Mouse (Mus musculus) stomach, embryonic 15.5 days (tissue): ENCODE measurements around the gene Casp3. TPM values are rescaled to one million over a fixed set of nuclear protein-coding genes. Genes with fewer than 3 reads are reported as not detected.
"Not testable (repeated sequence)": the region's sequence is repeated elsewhere in the genome, so short reads cannot be mapped to it uniquely, and the experiment has no call there.

Source experiments
- ATAC-seq: fragments of 200-750 bp; cut with Nextera tagmentation; 2 replicates; pipeline ENCODE4 v1.8.0; 2017; ENCODE audit warnings: low read depth, moderate number of reproducible peaks, moderate TSS enrichment; ENCODE audit not compliant: insufficient read depth, low FRiP score
- H3K27ac ChIP-seq: fragments of 300-500 bp; sonication (generic); 2 replicates; pipeline ENCODE4 v1.5.1; 2015; ENCODE audit warnings: mild to moderate bottlenecking, inconsistent platforms
- H3K27me3 ChIP-seq: fragments of 300-500 bp; sonication (generic); replicated peaks from 2 replicates; pipeline ENCODE4 v1.6.1; 2015; ENCODE audit warnings: inconsistent platforms
- H3K36me3 ChIP-seq: fragments of 300-500 bp; sonication (generic); 2 replicates; pipeline ENCODE4 v1.6.1; 2015; ENCODE audit warnings: inconsistent platforms
- H3K4me1 ChIP-seq: fragments of 300-500 bp; sonication (generic); 2 replicates; pipeline ENCODE4 v1.6.1; 2015; ENCODE audit warnings: inconsistent platforms
- H3K4me2 ChIP-seq: fragments of 300-500 bp; sonication (generic); 2 replicates; pipeline ENCODE4 v1.6.1; 2015; ENCODE audit warnings: mild to moderate bottlenecking, inconsistent platforms
- H3K4me3 ChIP-seq: fragments of 300-500 bp; sonication (generic); replicated peaks from 2 replicates; pipeline ENCODE4 v1.5.1; 2015; ENCODE audit warnings: inconsistent platforms
- H3K9ac ChIP-seq: fragments of 300-500 bp; sonication (generic); 2 replicates; pipeline ENCODE4 v1.6.1; 2015; ENCODE audit warnings: inconsistent platforms
- H3K9me3 ChIP-seq: fragments of 300-500 bp; sonication (generic); 2 replicates; pipeline ENCODE4 v1.6.1; 2016; ENCODE audit warnings: inconsistent platforms
- WGBS: fragments of 180-500 bp; shearing (Covaris S2); methylation state at CpG from one replicate; pipeline ENCODE4 v1.1.7; 2015; 5-methylcytosine and 5-hydroxymethylcytosine counted together
- polyA plus RNA-seq: library from polyadenylated mRNA; unstranded; fragments of >200 nt; fragmentation: Nextera tagmentation; extraction: Ambion mirVana; gene quantifications from 2 replicates; pipeline ENCODE4 v1.2.1, GENCODE M21; 2015

Gene Casp3
- polyA plus RNA-seq = 63.5 and 63.8 TPM in 2 replicates

- peaks cover 8% of the 10 kb centered on the region; the same call in 1 of the 2 replicates for H3K4me1 ChIP-seq
- no peaks in the 10 kb centered on the region for H3K9me3 ChIP-seq
- peak within 1 kb of the TSS; percentile 65 for H3K4me2 ChIP-seq
- H3K27me3 ChIP-seq = no peaks in the 10 kb centered on the region
- peak within 1 kb of the TSS; percentile 84 for H3K4me3 ChIP-seq
- H3K27ac ChIP-seq = peak within 1 kb of the TSS; percentile 91
- H3K36me3 ChIP-seq = no peaks in the 10 kb centered on the region
- peak; percentile 96 for ATAC-seq
- H3K9ac ChIP-seq = peak within 1 kb of the TSS; percentile 81
- under 1% methylated on average over 53 of the region's 54 CpGs for WGBS
Measured at GRCm38 (mm10) chr8:46616879-46617689, at the start of gene Casp3, which contains the start of gene Primpol. Casp3 (plus strand) TSS chr8:46617291. Primpol (minus strand) TSS chr8:46617212.

GRCm38 (mm10) chr8:46567946-46568345 lies 49.1 kb upstream of the Casp3 start:
- no peak for ATAC-seq
- WGBS = 89% methylated on average over 8 of the region's 8 CpGs

GRCm38 (mm10) chr8:46568942-46569341 lies 48.1 kb upstream of the Casp3 start:
- peaks cover 7% of the 10 kb centered on the region; the same call in 1 of the 2 replicates for H3K36me3 ChIP-seq
- H3K27ac ChIP-seq = no peak overlapping the region
- H3K4me2 ChIP-seq = no peak overlapping the region
- no peak overlapping the region for H3K4me3 ChIP-seq
- no peaks in the 10 kb centered on the region for H3K4me1 ChIP-seq
- WGBS = 84% methylated on average over 2 of the region's 2 CpGs
- no peaks in the 10 kb centered on the region for H3K9me3 ChIP-seq
- H3K27me3 ChIP-seq = no peaks in the 10 kb centered on the region
- ATAC-seq = no peak
- H3K9ac ChIP-seq = no peak overlapping the region

More at GRCm38 (mm10) chr8:46567946-46568345, 49.1 kb upstream of the Casp3 start:
- Histone ChIP-seq H3K4me2 (no peak overlapping the region), H3K9ac (no peak overlapping the region), H3K27ac (no peak overlapping the region), H3K4me3 (no peak overlapping the region), H3K27me3 (no peaks in the 10 kb centered on the region), H3K4me1 (no peaks in the 10 kb centered on the region), H3K9me3 (no peaks in the 10 kb centered on the region), H3K36me3 (peaks cover 7% of the 10 kb centered on the region; the same call in 1 of the 2 replicates)

- WGBS = 76% methylated on average over 19 of the region's 19 CpGs
- Histone ChIP-seq H3K36me3 (peaks cover 10% of the 10 kb centered on the region; the same call in 1 of the 2 replicates), H3K4me3 (no peak overlapping the region), H3K9me3 (no peaks in the 10 kb centered on the region), H3K4me2 (no peak overlapping the region), H3K27ac (0 out of 2 replicates have a peak overlapping the region, but pooled peaks have one; percentile 26), H3K27me3 (no peaks in the 10 kb centered on the region), H3K4me1 (no peaks in the 10 kb centered on the region), H3K9ac (no peak overlapping the region)
- no peak for ATAC-seq
Measured at GRCm38 (mm10) chr8:46569659-46570441, 47.2 kb upstream of the Casp3 start.

- 61% methylated on average over 9 of the region's 14 CpGs for WGBS
- Histone ChIP-seq H3K9ac (no peak overlapping the region), H3K27me3 (no peaks in the 10 kb centered on the region), H3K36me3 (peaks cover 6% of the 10 kb centered on the region; the same call in 1 of the 2 replicates), H3K9me3 (no peaks in the 10 kb centered on the region), H3K4me2 (no peak overlapping the region), H3K4me1 (no peaks in the 10 kb centered on the region), H3K27ac (no peak overlapping the region), H3K4me3 (no peak overlapping the region)
- no peak for ATAC-seq
Measured at GRCm38 (mm10) chr8:46570673-46571072, 46.4 kb upstream of the Casp3 start.

GRCm38 (mm10) chr8:46573446-46573845 lies 43.6 kb upstream of the Casp3 start:
- no peak overlapping the region for H3K9ac ChIP-seq
- 85% methylated on average over 2 of the region's 2 CpGs for WGBS
- H3K4me3 ChIP-seq = no peak overlapping the region
- no peak for ATAC-seq
- H3K27ac ChIP-seq = no peak overlapping the region
- H3K36me3 ChIP-seq = peaks cover 12% of the 10 kb centered on the region; the same call in 1 of the 2 replicates
- no peaks in the 10 kb centered on the region for H3K27me3 ChIP-seq
- no peaks in the 10 kb centered on the region for H3K9me3 ChIP-seq
- no peak overlapping the region for H3K4me2 ChIP-seq
- H3K4me1 ChIP-seq = no peaks in the 10 kb centered on the region

- no peak overlapping the region for H3K27ac ChIP-seq
- no peak overlapping the region for H3K4me2 ChIP-seq
- H3K4me1 ChIP-seq = no peaks in the 10 kb centered on the region
- H3K9me3 ChIP-seq = no peaks in the 10 kb centered on the region
- peaks cover 17% of the 10 kb centered on the region; the same call in 1 of the 2 replicates for H3K36me3 ChIP-seq
- no peak overlapping the region for H3K4me3 ChIP-seq
- no peaks in the 10 kb centered on the region for H3K27me3 ChIP-seq
- 79% methylated on average over 2 of the region's 2 CpGs for WGBS
- ATAC-seq = peak; percentile 53; the same call in 1 of the 2 replicates
- H3K9ac ChIP-seq = no peak overlapping the region
Measured at GRCm38 (mm10) chr8:46573964-46574363, 43.1 kb upstream of the Casp3 start.

- H3K36me3 ChIP-seq = peaks cover 20% of the 10 kb centered on the region; the same call in 1 of the 2 replicates
- no peak overlapping the region for H3K9ac ChIP-seq
- no peak overlapping the region for H3K4me3 ChIP-seq
- ATAC-seq = no peak
- no peak overlapping the region for H3K4me2 ChIP-seq
- no peaks in the 10 kb centered on the region for H3K27me3 ChIP-seq
- 92% methylated on average over 9 of the region's 9 CpGs for WGBS
- no peaks in the 10 kb centered on the region for H3K9me3 ChIP-seq
- H3K4me1 ChIP-seq = no peaks in the 10 kb centered on the region
- H3K27ac ChIP-seq = no peak overlapping the region
Measured at GRCm38 (mm10) chr8:46578794-46579193, 38.3 kb upstream of the Casp3 start.

GRCm38 (mm10) chr8:46584328-46584727 lies 32.8 kb upstream of the Casp3 start:
- H3K9me3 ChIP-seq, H3K4me1 ChIP-seq, H3K9ac ChIP-seq, H3K4me3 ChIP-seq, H3K36me3 ChIP-seq, H3K27ac ChIP-seq, H3K4me2 ChIP-seq, H3K27me3 ChIP-seq, ATAC-seq: not testable (repeated sequence)
- WGBS = 49% methylated on average over 4 of the region's 4 CpGs

- Histone ChIP-seq H3K36me3 (0 out of 2 replicates have a peak, but pooled peaks cover 4% of the 10 kb centered on the region), H3K27me3 (no peaks in the 10 kb centered on the region), H3K27ac (no peak overlapping the region), H3K4me1 (no peaks in the 10 kb centered on the region), H3K4me3 (no peak overlapping the region), H3K9ac (no peak overlapping the region), H3K9me3 (no peaks in the 10 kb centered on the region), H3K4me2 (no peak overlapping the region)
- ATAC-seq = no peak
- WGBS = 75% methylated on average over 3 of the region's 3 CpGs
Measured at GRCm38 (mm10) chr8:46585576-46585975, 31.5 kb upstream of the Casp3 start.

GRCm38 (mm10) chr8:46587911-46588310 lies 29.2 kb upstream of the Casp3 start:
- H3K27ac ChIP-seq = no peak overlapping the region
- no peak overlapping the region for H3K9ac ChIP-seq
- H3K4me2 ChIP-seq = no peak overlapping the region
- no peaks in the 10 kb centered on the region for H3K36me3 ChIP-seq
- ATAC-seq = no peak; the same call in 1 of the 2 replicates
- H3K9me3 ChIP-seq = no peaks in the 10 kb centered on the region
- no peak overlapping the region for H3K4me3 ChIP-seq
- H3K27me3 ChIP-seq = no peaks in the 10 kb centered on the region
- no peaks in the 10 kb centered on the region for H3K4me1 ChIP-seq
- 75% methylated on average over 5 of the region's 5 CpGs for WGBS

- no peak for ATAC-seq
- Histone ChIP-seq H3K27ac (no peak overlapping the region), H3K9ac (no peak overlapping the region), H3K4me3 (no peak overlapping the region), H3K27me3 (no peaks in the 10 kb centered on the region), H3K9me3 (no peaks in the 10 kb centered on the region), H3K4me1 (no peaks in the 10 kb centered on the region), H3K36me3 (no peaks in the 10 kb centered on the region), H3K4me2 (no peak overlapping the region)
- 80% methylated on average over 2 of the region's 2 CpGs for WGBS
Measured at GRCm38 (mm10) chr8:46588663-46589062, 28.4 kb upstream of the Casp3 start.
